23 mouse cellular contexts compared by ENCODE assay signal in genomic region chr16:56785943-56786342, GRCm38 (mm10). TPM values are rescaled to one million over a fixed set of nuclear protein-coding genes. Genes with fewer than 3 reads are reported as not detected.
"Had no signal": no experiment of that assay in that cellular context is flagged by ENCODE, and none has a peak within 500 bp of the region (broad histone marks: within the 10 kb centered on the region; RNA-seq: fewer than 3 reads in every experiment).

No protein-coding gene starts in this region.

- H3K27ac ChIP-seq: midbrain, embryonic 10.5 days; midbrain, embryonic 12.5 days; neural tube, embryonic 13.5 days; neural tube, embryonic 15.5 days; stomach, embryonic 15.5 days; stomach, postnatal 0 days had no signal

- DNase-seq: lung, adult 18-20 months; lung, embryonic 14.5 days; lung, postnatal 10 days; lung, postnatal 4 days; midbrain, embryonic 14.5 days; retina, postnatal 1 day; right cerebral cortex, adult 18-20 months; right cerebral cortex, postnatal 25 days; right cerebral cortex, postnatal 4 days; thymus, adult 2 months; thymus, postnatal 25 days; thymus, postnatal 4 days had no signal

- H3K4me1 ChIP-seq: midbrain, embryonic 10.5 days; midbrain, embryonic 12.5 days; neural tube, embryonic 13.5 days; neural tube, embryonic 15.5 days; stomach, embryonic 15.5 days had no signal

- H3K4me3 ChIP-seq: midbrain, embryonic 10.5 days; midbrain, embryonic 12.5 days; myocyte; neural tube, embryonic 13.5 days; neural tube, embryonic 15.5 days; stomach, embryonic 15.5 days had no signal

- H3K9ac ChIP-seq: lung, embryonic 14.5 days; midbrain, embryonic 12.5 days; neural tube, embryonic 13.5 days; neural tube, embryonic 15.5 days; stomach, embryonic 15.5 days had no signal

- H3K27me3 ChIP-seq: midbrain, embryonic 12.5 days; neural tube, embryonic 13.5 days; neural tube, embryonic 15.5 days; stomach, embryonic 15.5 days had no signal

- H3K36me3 ChIP-seq: midbrain, embryonic 10.5 days; midbrain, embryonic 12.5 days; neural tube, embryonic 13.5 days; neural tube, embryonic 15.5 days; stomach, embryonic 15.5 days had no signal

RNA-seq across cellular contexts. Expression of gene Adgrg7, which starts 9.7 kb away (rescaled TPM):
- polyA plus RNA-seq: lung, embryonic 14.5 days; lung, embryonic 16.5 days; midbrain, embryonic 10.5 days; midbrain, embryonic 12.5 days; midbrain, embryonic 14.5 days; midbrain, embryonic 16.5 days; myocyte; neural tube, embryonic 11.5 days; neural tube, embryonic 13.5 days; neural tube, embryonic 15.5 days; stomach, postnatal 0 days; urinary bladder, adult 2 months had no signal
